Mouse (Mus musculus): ENCODE measurements around the gene Ncapd2. TPM values are rescaled to one million over a fixed set of nuclear protein-coding genes. Genes with fewer than 3 reads are reported as not detected.
A peak's percentile ranks its signal among the peaks of the same experiment; 100 is the strongest.

Gene Ncapd2
- total RNA-seq (2014; rRNA removed; ENCODE audit: low replicate concordance), result 85.4 and 98.0 TPM in 2 replicates
- 24.5 and 26.3 TPM in 2 replicates for polyA plus RNA-seq (2015; fragmentation: Nextera tagmentation; extraction: Ambion mirVana)

- peak; percentile 98 for DNase-seq (ENCODE audit: low spot score)
- Histone ChIP-seq H3K4me2 (ENCODE audit: low read depth, low read length) (peak within 1 kb of the TSS; percentile 70), H3K36me3 (replicated peaks; ENCODE audit: control insufficient read depth, insufficient read depth, low read length) (peaks cover 55% of the 10 kb centered on the region), H3K4me3 (ENCODE audit: low read depth, low read length) (peak within 1 kb of the TSS; percentile 91), H3K9me3 (replicated peaks; ENCODE audit: control insufficient read depth, low read length) (no peaks in the 10 kb centered on the region), H3K27me3 (ENCODE audit: control insufficient read depth, insufficient read depth, low read length) (no peaks in the 10 kb centered on the region), H3K9ac (replicated peaks; ENCODE audit: low read depth, low read length) (peak within 1 kb of the TSS; percentile 72), H3K27ac (ENCODE audit: low read depth) (peak within 1 kb of the TSS; percentile 95), H3K4me1 (ENCODE audit: control insufficient read depth, insufficient read depth) (peaks cover 13% of the 10 kb centered on the region; the same call in 1 of the 2 replicates)
- ATAC-seq (ENCODE audit: insufficient read depth, low read depth), result peak; percentile 96
- peak; percentile 17; the same call in 1 of the 2 replicates for TF ChIP-seq CTCF (IDR thresholded peaks at IDR 0.05; ENCODE audit: low read depth)
- TF ChIP-seq EP300 (IDR thresholded peaks at IDR 0.05; ENCODE audit: low read depth), result no peak; the same call in 1 of the 2 replicates
- WGBS, result under 1% methylated on average over 54 of the region's 54 CpGs
Observed at GRCm38 (mm10) chr6:125191332-125192015, at the start of gene Ncapd2, which contains the start of gene Mrpl51. Ncapd2 (minus strand) TSS chr6:125191701. Mrpl51 (plus strand) TSS chr6:125191801.

GRCm38 (mm10) chr6:125240617-125241016 lies 49.1 kb upstream of the Ncapd2 start:
- H3K9me3 ChIP-seq (replicated peaks; ENCODE audit: control insufficient read depth, low read length), result no peaks in the 10 kb centered on the region
- ATAC-seq (ENCODE audit: insufficient read depth, low read depth), result no peak
- no peaks in the 10 kb centered on the region for H3K36me3 ChIP-seq (replicated peaks; ENCODE audit: control insufficient read depth, insufficient read depth, low read length)
- H3K9ac ChIP-seq (replicated peaks; ENCODE audit: low read depth, low read length), result no peak overlapping the region
- H3K4me1 ChIP-seq (ENCODE audit: control insufficient read depth, insufficient read depth), result 0 out of 2 replicates have a peak, but pooled peaks cover 6% of the 10 kb centered on the region
- DNase-seq (ENCODE audit: low spot score), result no peak
- TF ChIP-seq EP300 (IDR thresholded peaks at IDR 0.05; ENCODE audit: low read depth) (no peak), CTCF (IDR thresholded peaks at IDR 0.05; ENCODE audit: low read depth) (no peak)
- H3K27me3 ChIP-seq (ENCODE audit: control insufficient read depth, insufficient read depth, low read length), result no peaks in the 10 kb centered on the region
- H3K4me2 ChIP-seq (ENCODE audit: low read depth, low read length), result no peak overlapping the region
- 68% methylated on average over 5 of the region's 5 CpGs for WGBS
- no peak overlapping the region for H3K4me3 ChIP-seq (ENCODE audit: low read depth, low read length)
- H3K27ac ChIP-seq (ENCODE audit: low read depth), result no peak overlapping the region; the same call in 1 of the 2 replicates

- H3K36me3 ChIP-seq (replicated peaks; ENCODE audit: control insufficient read depth, insufficient read depth, low read length), result no peaks in the 10 kb centered on the region
- no peak overlapping the region for H3K9ac ChIP-seq (replicated peaks; ENCODE audit: low read depth, low read length)
- no peak overlapping the region for H3K27ac ChIP-seq (ENCODE audit: low read depth)
- ATAC-seq (ENCODE audit: insufficient read depth, low read depth), result no peak
- no peak overlapping the region for H3K4me2 ChIP-seq (ENCODE audit: low read depth, low read length)
- no peak for TF ChIP-seq EP300 (IDR thresholded peaks at IDR 0.05; ENCODE audit: low read depth)
- TF ChIP-seq CTCF (IDR thresholded peaks at IDR 0.05; ENCODE audit: low read depth), result no peak
- no peaks in the 10 kb centered on the region for H3K9me3 ChIP-seq (replicated peaks; ENCODE audit: control insufficient read depth, low read length)
- no peak overlapping the region for H3K4me3 ChIP-seq (ENCODE audit: low read depth, low read length)
- WGBS, result 87% methylated on average over 5 of the region's 5 CpGs
- H3K27me3 ChIP-seq (ENCODE audit: control insufficient read depth, insufficient read depth, low read length), result no peaks in the 10 kb centered on the region
- H3K4me1 ChIP-seq (ENCODE audit: control insufficient read depth, insufficient read depth), result peaks cover 6% of the 10 kb centered on the region; the same call in 1 of the 2 replicates
- DNase-seq (ENCODE audit: low spot score), result no peak
Observed at GRCm38 (mm10) chr6:125239547-125239946, 48.0 kb upstream of the Ncapd2 start.

- H3K27ac ChIP-seq (ENCODE audit: low read depth), result no peak overlapping the region
- 43% methylated on average over 6 of the region's 6 CpGs for WGBS
Observed at GRCm38 (mm10) chr6:125238396-125238795, 46.9 kb upstream of the Ncapd2 start.

GRCm38 (mm10) chr6:125237421-125237820 lies 45.9 kb upstream of the Ncapd2 start:
- Histone ChIP-seq H3K9me3 (replicated peaks; ENCODE audit: control insufficient read depth, low read length) (no peaks in the 10 kb centered on the region), H3K9ac (replicated peaks; ENCODE audit: low read depth, low read length) (no peak overlapping the region), H3K4me2 (ENCODE audit: low read depth, low read length) (no peak overlapping the region; the same call in 1 of the 2 replicates), H3K27ac (ENCODE audit: low read depth) (peak overlapping the region; percentile 48; the same call in 1 of the 2 replicates), H3K36me3 (replicated peaks; ENCODE audit: control insufficient read depth, insufficient read depth, low read length) (no peaks in the 10 kb centered on the region), H3K27me3 (ENCODE audit: control insufficient read depth, insufficient read depth, low read length) (no peaks in the 10 kb centered on the region), H3K4me1 (ENCODE audit: control insufficient read depth, insufficient read depth) (peaks cover 15% of the 10 kb centered on the region), H3K4me3 (ENCODE audit: low read depth, low read length) (no peak overlapping the region; the same call in 1 of the 2 replicates)
- ATAC-seq (ENCODE audit: insufficient read depth, low read depth) (no peak), DNase-seq (ENCODE audit: low spot score) (no peak)
- TF ChIP-seq CTCF (IDR thresholded peaks at IDR 0.05; ENCODE audit: low read depth), result no peak
- TF ChIP-seq EP300 (IDR thresholded peaks at IDR 0.05; ENCODE audit: low read depth), result no peak
- 88% methylated on average over 4 of the region's 4 CpGs for WGBS

More at GRCm38 (mm10) chr6:125238396-125238795, 46.9 kb upstream of the Ncapd2 start:
- DNase-seq (ENCODE audit: low spot score), result no peak
- no peak overlapping the region for H3K4me3 ChIP-seq (ENCODE audit: low read depth, low read length)
- H3K9me3 ChIP-seq (replicated peaks; ENCODE audit: control insufficient read depth, low read length), result no peaks in the 10 kb centered on the region
- H3K27me3 ChIP-seq (ENCODE audit: control insufficient read depth, insufficient read depth, low read length), result no peaks in the 10 kb centered on the region
- H3K36me3 ChIP-seq (replicated peaks; ENCODE audit: control insufficient read depth, insufficient read depth, low read length), result no peaks in the 10 kb centered on the region
- no peak for ATAC-seq (ENCODE audit: insufficient read depth, low read depth)
- H3K4me2 ChIP-seq (ENCODE audit: low read depth, low read length), result no peak overlapping the region
- H3K9ac ChIP-seq (replicated peaks; ENCODE audit: low read depth, low read length), result no peak overlapping the region; the same call in 1 of the 2 replicates
- TF ChIP-seq EP300 (IDR thresholded peaks at IDR 0.05; ENCODE audit: low read depth), result no peak
- TF ChIP-seq CTCF (IDR thresholded peaks at IDR 0.05; ENCODE audit: low read depth), result no peak
- peaks cover 10% of the 10 kb centered on the region; the same call in 1 of the 2 replicates for H3K4me1 ChIP-seq (ENCODE audit: control insufficient read depth, insufficient read depth)

Data from heart, postnatal 0 days (tissue).